Mouse (Mus musculus): ENCODE results near the gene Gas2l3. TPM values are rescaled to one million over a fixed set of nuclear protein-coding genes. Genes with fewer than 3 reads are reported as not detected.
A peak's percentile ranks its signal among the peaks of the same experiment; 100 is the strongest.

Gas2l3 gene
- total RNA-seq, 1 experiment from 2014 or later, result 24.8 TPM

GRCm38 (mm10) chr10:89453794-89454193 is 10.0 kb upstream of the Gas2l3 start:
- peak; percentile 43 to 50; a peak in 3 of 4 replicates for ATAC-seq (replicated peaks in 1 of 2; ENCODE audit: insufficient read depth in 1 of 2, low FRiP score in 2 of 2, low TSS enrichment in 1 of 2, low read depth in 1 of 2, poor library complexity in 2 of 2, severe bottlenecking in 2 of 2)

- peak; percentile 90 to 92 for ATAC-seq (replicated peaks in 1 of 2; ENCODE audit: insufficient read depth in 1 of 2, low FRiP score in 2 of 2, low TSS enrichment in 1 of 2, low read depth in 1 of 2, poor library complexity in 2 of 2, severe bottlenecking in 2 of 2)
These were observed 9.4 kb upstream of the Gas2l3 start for GRCm38 (mm10) chr10:89453068-89453641.

DNA sequence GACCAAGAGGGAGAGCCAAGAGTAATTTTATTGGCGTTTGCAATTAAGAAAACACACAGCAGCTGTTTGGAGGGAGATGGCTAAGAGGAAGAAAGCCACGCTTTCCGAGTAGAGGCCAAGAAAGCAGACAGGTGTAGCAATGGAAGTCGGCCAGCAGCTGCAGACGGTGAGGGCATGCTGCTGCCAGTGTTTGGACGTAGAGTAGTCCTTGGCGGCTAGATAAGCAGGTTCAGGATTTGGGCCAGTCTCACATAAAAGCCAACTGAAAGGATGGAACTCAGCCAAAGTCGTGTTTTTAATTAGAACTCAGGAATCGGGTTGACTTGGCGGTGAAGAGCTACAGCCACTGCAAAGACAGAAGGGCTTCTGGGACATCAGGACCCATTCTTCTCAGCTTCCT is 6.6 kb upstream of the Gas2l3 start:
- no peak for ATAC-seq (replicated peaks in 1 of 2; ENCODE audit: insufficient read depth in 1 of 2, low FRiP score in 2 of 2, low TSS enrichment in 1 of 2, low read depth in 1 of 2, poor library complexity in 2 of 2, severe bottlenecking in 2 of 2)

DNA sequence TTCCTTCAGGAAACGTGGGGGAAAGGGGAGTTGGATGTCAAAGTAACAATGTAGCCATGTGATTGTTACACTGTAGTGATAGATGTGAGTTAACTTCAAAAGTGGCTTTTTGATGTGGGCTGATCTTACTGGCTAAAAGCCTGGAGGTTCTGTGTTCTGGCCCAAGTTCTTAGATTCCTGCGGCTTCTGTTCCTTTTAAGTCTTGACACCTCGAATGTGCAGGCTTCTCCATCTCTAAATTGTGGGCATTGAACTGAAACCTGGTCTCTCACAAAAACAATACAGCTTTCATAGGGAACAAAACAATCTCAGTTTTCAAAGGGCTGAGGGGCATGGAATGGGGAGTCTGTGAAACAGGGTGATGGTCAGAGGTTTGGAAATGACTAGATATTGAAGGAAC is 614 bp upstream of the Gas2l3 start:
- no peak for ATAC-seq (replicated peaks in 1 of 2; ENCODE audit: insufficient read depth in 1 of 2, low FRiP score in 2 of 2, low TSS enrichment in 1 of 2, low read depth in 1 of 2, poor library complexity in 2 of 2, severe bottlenecking in 2 of 2)

- peak; percentile 34 to 38 for ATAC-seq (replicated peaks in 1 of 2; ENCODE audit: insufficient read depth in 1 of 2, low FRiP score in 2 of 2, low TSS enrichment in 1 of 2, low read depth in 1 of 2, poor library complexity in 2 of 2, severe bottlenecking in 2 of 2)
These were observed 598 bp downstream of the Gas2l3 start for GRCm38 (mm10) chr10:89443115-89443622.

DNA sequence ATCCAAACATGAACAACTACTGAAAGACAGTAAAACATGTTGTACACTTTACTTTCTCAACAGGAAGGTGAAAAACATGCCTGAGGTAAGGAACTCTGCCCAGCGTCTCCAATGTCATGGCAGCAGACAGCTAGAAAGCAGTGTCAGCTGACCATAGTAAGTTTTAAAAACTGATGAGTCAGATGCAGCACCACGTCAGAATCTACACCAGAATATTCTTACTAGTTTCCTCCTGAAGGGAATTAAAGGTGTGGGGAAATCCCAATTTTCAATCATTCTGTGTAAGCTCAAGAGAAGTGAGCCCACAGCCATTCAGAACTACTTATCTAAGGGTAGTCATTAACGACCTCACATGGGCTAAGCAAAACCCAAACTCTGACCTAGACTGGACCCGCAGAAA is 1.1 kb downstream of the Gas2l3 start:
- ATAC-seq (replicated peaks in 1 of 2; ENCODE audit: insufficient read depth in 1 of 2, low FRiP score in 2 of 2, low TSS enrichment in 1 of 2, low read depth in 1 of 2, poor library complexity in 2 of 2, severe bottlenecking in 2 of 2), result 0 out of 4 replicates have a peak, but pooled peaks of 1 of the 2 experiments have one; percentile 21

GRCm38 (mm10) chr10:89441961-89442360 is 1.8 kb downstream of the Gas2l3 start:
- ATAC-seq (replicated peaks in 1 of 2; ENCODE audit: insufficient read depth in 1 of 2, low FRiP score in 2 of 2, low TSS enrichment in 1 of 2, low read depth in 1 of 2, poor library complexity in 2 of 2, severe bottlenecking in 2 of 2), result no peak

DNA sequence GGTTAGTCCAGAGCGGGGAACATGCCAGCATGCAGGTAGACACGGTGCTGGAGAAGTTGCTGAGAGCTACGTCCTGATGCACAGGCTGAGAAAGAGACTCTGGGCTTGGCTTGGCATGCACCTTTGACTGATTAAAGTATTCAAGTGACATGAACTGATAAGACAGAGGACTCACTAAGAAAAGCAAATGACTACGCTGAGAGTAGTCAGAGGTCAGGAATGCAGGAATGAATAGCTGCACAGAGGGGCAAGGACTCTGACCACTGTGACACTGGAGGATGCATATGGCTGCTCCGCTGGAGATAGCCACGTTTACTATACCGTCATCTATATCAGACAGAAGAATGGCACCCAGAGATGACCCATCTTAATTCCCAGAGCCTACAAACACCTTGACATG is 4.4 kb downstream of the Gas2l3 start:
- ATAC-seq (replicated peaks in 1 of 2; ENCODE audit: insufficient read depth in 1 of 2, low FRiP score in 2 of 2, low TSS enrichment in 1 of 2, low read depth in 1 of 2, poor library complexity in 2 of 2, severe bottlenecking in 2 of 2), result no peak

DNA sequence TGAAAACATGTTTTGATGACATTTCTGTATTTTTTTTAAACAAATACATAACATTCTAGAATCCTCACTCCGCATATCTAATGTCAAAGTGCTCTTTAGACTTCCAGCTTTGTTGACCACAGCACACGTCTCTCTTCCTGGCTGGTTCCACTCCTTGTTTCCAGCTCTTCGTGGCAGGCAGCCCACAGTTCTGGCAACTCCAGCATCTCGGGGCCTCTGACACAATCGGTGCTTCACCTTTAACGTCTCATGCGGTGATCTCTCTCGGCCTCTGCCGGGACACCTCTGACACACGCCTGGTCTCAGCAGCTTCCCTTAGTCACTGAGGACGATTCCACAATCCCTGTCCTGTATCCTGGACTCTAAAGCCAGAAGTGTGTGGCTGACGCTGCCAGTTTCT is 5.8 kb downstream of the Gas2l3 start:
- no peak for ATAC-seq (replicated peaks in 1 of 2; ENCODE audit: insufficient read depth in 1 of 2, low FRiP score in 2 of 2, low TSS enrichment in 1 of 2, low read depth in 1 of 2, poor library complexity in 2 of 2, severe bottlenecking in 2 of 2)

DNA sequence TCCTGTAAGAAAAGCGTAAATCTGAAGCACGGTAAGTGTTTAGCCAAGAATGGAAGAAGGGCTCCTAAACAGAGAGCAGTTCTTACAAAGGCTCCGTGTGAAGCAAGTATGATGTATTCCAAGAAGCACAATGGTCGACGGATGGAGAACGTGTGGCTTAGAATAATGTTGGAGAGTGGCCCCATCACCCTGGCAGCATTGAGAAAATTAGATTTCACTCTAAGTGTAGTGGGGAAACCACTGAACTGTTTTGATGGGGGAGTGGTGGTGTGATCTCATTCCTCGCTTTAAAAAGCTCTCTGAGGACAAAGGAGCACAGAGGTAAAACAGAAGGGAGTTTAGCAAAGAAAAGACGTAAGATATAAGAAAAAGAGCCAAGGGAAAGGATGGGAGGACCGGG is 6.3 kb downstream of the Gas2l3 start:
- no peak for ATAC-seq (replicated peaks in 1 of 2; ENCODE audit: insufficient read depth in 1 of 2, low FRiP score in 2 of 2, low TSS enrichment in 1 of 2, low read depth in 1 of 2, poor library complexity in 2 of 2, severe bottlenecking in 2 of 2)

DNA sequence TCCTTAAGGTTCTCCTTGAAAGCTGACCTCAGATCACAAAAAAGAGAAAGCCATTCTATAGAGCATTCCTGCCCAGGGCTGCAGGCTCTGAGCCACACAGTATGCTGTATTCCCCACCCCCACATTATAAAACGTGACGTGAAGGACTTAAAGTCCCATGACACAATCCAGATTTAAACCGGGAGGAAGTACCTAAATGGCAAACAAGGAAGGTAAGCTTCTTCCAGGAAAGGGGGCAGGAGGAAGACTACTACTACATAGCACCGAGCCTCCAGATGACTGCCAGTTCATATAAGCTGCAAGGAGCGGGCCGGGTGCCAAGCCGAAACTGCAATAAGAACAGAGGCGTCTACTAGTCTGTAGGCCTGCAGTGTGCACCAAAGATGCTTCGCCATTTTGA is 7.8 kb downstream of the Gas2l3 start:
- no peak for ATAC-seq (replicated peaks in 1 of 2; ENCODE audit: insufficient read depth in 1 of 2, low FRiP score in 2 of 2, low TSS enrichment in 1 of 2, low read depth in 1 of 2, poor library complexity in 2 of 2, severe bottlenecking in 2 of 2)

- no peak for ATAC-seq (replicated peaks in 1 of 2; ENCODE audit: insufficient read depth in 1 of 2, low FRiP score in 2 of 2, low TSS enrichment in 1 of 2, low read depth in 1 of 2, poor library complexity in 2 of 2, severe bottlenecking in 2 of 2)
These were observed 8.4 kb downstream of the Gas2l3 start for GRCm38 (mm10) chr10:89435413-89435812.

GRCm38 (mm10) chr10:89434509-89435210 is 9.1 kb downstream of the Gas2l3 start:
- no peak for ATAC-seq (replicated peaks in 1 of 2; ENCODE audit: insufficient read depth in 1 of 2, low FRiP score in 2 of 2, low TSS enrichment in 1 of 2, low read depth in 1 of 2, poor library complexity in 2 of 2, severe bottlenecking in 2 of 2)

DNA sequence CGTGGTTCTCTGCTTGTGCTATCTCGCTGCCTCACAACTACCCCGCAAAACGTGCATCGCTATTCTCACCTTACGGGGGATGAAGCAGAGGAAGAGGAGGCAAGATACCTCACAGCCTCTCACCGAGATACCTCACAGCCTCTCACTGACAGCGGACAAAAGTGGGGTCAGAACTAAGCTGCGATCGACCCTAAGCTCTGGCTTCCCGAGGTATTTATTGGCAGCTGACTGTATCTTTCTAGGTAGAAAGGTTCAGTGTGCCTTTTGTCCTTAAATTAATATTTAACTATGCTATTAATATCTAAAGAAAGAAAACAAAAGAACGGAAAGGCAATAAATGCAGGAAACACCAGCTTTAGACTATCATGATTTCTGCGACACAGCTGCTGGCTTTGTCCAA is 11.0 kb downstream of the Gas2l3 start:
- no peak for ATAC-seq (replicated peaks in 1 of 2; ENCODE audit: insufficient read depth in 1 of 2, low FRiP score in 2 of 2, low TSS enrichment in 1 of 2, low read depth in 1 of 2, poor library complexity in 2 of 2, severe bottlenecking in 2 of 2)

GRCm38 (mm10) chr10:89430751-89431150 is 13.0 kb downstream of the Gas2l3 start:
- no peak for ATAC-seq (replicated peaks in 1 of 2; ENCODE audit: insufficient read depth in 1 of 2, low FRiP score in 2 of 2, low TSS enrichment in 1 of 2, low read depth in 1 of 2, poor library complexity in 2 of 2, severe bottlenecking in 2 of 2)

- ATAC-seq (replicated peaks in 1 of 2; ENCODE audit: insufficient read depth in 1 of 2, low FRiP score in 2 of 2, low TSS enrichment in 1 of 2, low read depth in 1 of 2, poor library complexity in 2 of 2, severe bottlenecking in 2 of 2), result no peak
These were observed 18.9 kb downstream of the Gas2l3 start for GRCm38 (mm10) chr10:89424800-89425393.

- no peak for ATAC-seq (replicated peaks in 1 of 2; ENCODE audit: insufficient read depth in 1 of 2, low FRiP score in 2 of 2, low TSS enrichment in 1 of 2, low read depth in 1 of 2, poor library complexity in 2 of 2, severe bottlenecking in 2 of 2)
These were observed 19.6 kb downstream of the Gas2l3 start for GRCm38 (mm10) chr10:89424217-89424616.

- ATAC-seq (replicated peaks in 1 of 2; ENCODE audit: insufficient read depth in 1 of 2, low FRiP score in 2 of 2, low TSS enrichment in 1 of 2, low read depth in 1 of 2, poor library complexity in 2 of 2, severe bottlenecking in 2 of 2), result no peak
These were observed 20.5 kb downstream of the Gas2l3 start for GRCm38 (mm10) chr10:89423164-89423778.
